Mouse (Mus musculus): ENCODE measurements at regions not wholly inside any gene's neighbourhood (a gene's known extent, or its start where the extent isn't known, plus 50 kb on each side); places are given as distances from the start of the nearest gene placed in this dataset.

- no peak overlapping the region for H3K4me3 ChIP-seq (ENCODE audit: insufficient read depth, low read length)
- no peak for TF ChIP-seq CTCF (IDR thresholded peaks at IDR 0.05; ENCODE audit: low read depth, low read length)
- no peak for TF ChIP-seq POLR2A (IDR thresholded peaks at IDR 0.05; ENCODE audit: borderline replicate concordance, low read depth, low read length)
- H3K27ac ChIP-seq (ENCODE audit: insufficient read depth, low read depth, low read length), result no peak overlapping the region
- H3K4me1 ChIP-seq (ENCODE audit: control insufficient read depth, insufficient read depth, low read length), result peaks cover 7% of the 10 kb centered on the region; the same call in 1 of the 2 replicates
Measured at GRCm38 (mm10) chr13:51912994-51913393, 66.5 kb downstream of the Gadd45g start.

GRCm38 (mm10) chr13:51916666-51917240 lies 70.3 kb downstream of the Gadd45g start:
- no peak for TF ChIP-seq POLR2A (IDR thresholded peaks at IDR 0.05; ENCODE audit: borderline replicate concordance, low read depth, low read length)
- no peak for TF ChIP-seq CTCF (IDR thresholded peaks at IDR 0.05; ENCODE audit: low read depth, low read length)
- Histone ChIP-seq H3K4me1 (ENCODE audit: control insufficient read depth, insufficient read depth, low read length) (0 out of 2 replicates have a peak, but pooled peaks cover 2% of the 10 kb centered on the region), H3K27ac (ENCODE audit: insufficient read depth, low read depth, low read length) (no peak overlapping the region), H3K4me3 (ENCODE audit: insufficient read depth, low read length) (no peak overlapping the region)

GRCm38 (mm10) chr13:51917658-51918057 lies 71.2 kb downstream of the Gadd45g start:
- no peak overlapping the region for H3K27ac ChIP-seq (ENCODE audit: insufficient read depth, low read depth, low read length)
- TF ChIP-seq POLR2A (IDR thresholded peaks at IDR 0.05; ENCODE audit: borderline replicate concordance, low read depth, low read length) (no peak), CTCF (IDR thresholded peaks at IDR 0.05; ENCODE audit: low read depth, low read length) (no peak)
- peaks cover 2% of the 10 kb centered on the region; the same call in 1 of the 2 replicates for H3K4me1 ChIP-seq (ENCODE audit: control insufficient read depth, insufficient read depth, low read length)
- H3K4me3 ChIP-seq (ENCODE audit: insufficient read depth, low read length), result no peak overlapping the region

- Histone ChIP-seq H3K4me1 (ENCODE audit: control insufficient read depth, insufficient read depth, low read length) (peaks cover 4% of the 10 kb centered on the region; the same call in 1 of the 2 replicates), H3K27ac (ENCODE audit: insufficient read depth, low read depth, low read length) (no peak overlapping the region), H3K4me3 (ENCODE audit: insufficient read depth, low read length) (no peak overlapping the region)
- TF ChIP-seq CTCF (IDR thresholded peaks at IDR 0.05; ENCODE audit: low read depth, low read length) (no peak), POLR2A (IDR thresholded peaks at IDR 0.05; ENCODE audit: borderline replicate concordance, low read depth, low read length) (no peak)
Measured at GRCm38 (mm10) chr13:51918108-51918507, 71.6 kb downstream of the Gadd45g start.

- no peak for TF ChIP-seq CTCF (IDR thresholded peaks at IDR 0.05; ENCODE audit: low read depth, low read length)
- Histone ChIP-seq H3K4me3 (ENCODE audit: insufficient read depth, low read length) (no peak overlapping the region), H3K4me1 (ENCODE audit: control insufficient read depth, insufficient read depth, low read length) (peaks cover 4% of the 10 kb centered on the region; the same call in 1 of the 2 replicates), H3K27ac (ENCODE audit: insufficient read depth, low read depth, low read length) (no peak overlapping the region)
Measured at GRCm38 (mm10) chr13:51918781-51919170, 72.3 kb downstream of the Gadd45g start.

GRCm38 (mm10) chr13:51919171-51919793 lies 72.8 kb downstream of the Gadd45g start:
- peaks cover 4% of the 10 kb centered on the region; the same call in 1 of the 2 replicates for H3K4me1 ChIP-seq (ENCODE audit: control insufficient read depth, insufficient read depth, low read length)
- H3K27ac ChIP-seq (ENCODE audit: insufficient read depth, low read depth, low read length), result no peak overlapping the region
- TF ChIP-seq POLR2A (IDR thresholded peaks at IDR 0.05; ENCODE audit: borderline replicate concordance, low read depth, low read length) (no peak), CTCF (IDR thresholded peaks at IDR 0.05; ENCODE audit: low read depth, low read length) (no peak)
- H3K4me3 ChIP-seq (ENCODE audit: insufficient read depth, low read length), result no peak overlapping the region

- Histone ChIP-seq H3K27ac (ENCODE audit: insufficient read depth, low read depth, low read length) (no peak overlapping the region), H3K4me3 (ENCODE audit: insufficient read depth, low read length) (no peak overlapping the region), H3K4me1 (ENCODE audit: control insufficient read depth, insufficient read depth, low read length) (peaks cover 4% of the 10 kb centered on the region; the same call in 1 of the 2 replicates)
- TF ChIP-seq POLR2A (IDR thresholded peaks at IDR 0.05; ENCODE audit: borderline replicate concordance, low read depth, low read length), result no peak
- no peak for TF ChIP-seq CTCF (IDR thresholded peaks at IDR 0.05; ENCODE audit: low read depth, low read length)
Measured at GRCm38 (mm10) chr13:51919937-51920336, 73.5 kb downstream of the Gadd45g start.

GRCm38 (mm10) chr13:51920511-51921351 lies 74.3 kb downstream of the Gadd45g start:
- peaks cover 4% of the 10 kb centered on the region; the same call in 1 of the 2 replicates for H3K4me1 ChIP-seq (ENCODE audit: control insufficient read depth, insufficient read depth, low read length)
- TF ChIP-seq POLR2A (IDR thresholded peaks at IDR 0.05; ENCODE audit: borderline replicate concordance, low read depth, low read length), result no peak
- no peak for TF ChIP-seq CTCF (IDR thresholded peaks at IDR 0.05; ENCODE audit: low read depth, low read length)
- no peak overlapping the region for H3K4me3 ChIP-seq (ENCODE audit: insufficient read depth, low read length)
- no peak overlapping the region for H3K27ac ChIP-seq (ENCODE audit: insufficient read depth, low read depth, low read length)

- Histone ChIP-seq H3K4me3 (ENCODE audit: insufficient read depth, low read length) (no peak overlapping the region), H3K27ac (ENCODE audit: insufficient read depth, low read depth, low read length) (no peak overlapping the region), H3K4me1 (ENCODE audit: control insufficient read depth, insufficient read depth, low read length) (peaks cover 4% of the 10 kb centered on the region; the same call in 1 of the 2 replicates)
- TF ChIP-seq POLR2A (IDR thresholded peaks at IDR 0.05; ENCODE audit: borderline replicate concordance, low read depth, low read length), result no peak
- no peak for TF ChIP-seq CTCF (IDR thresholded peaks at IDR 0.05; ENCODE audit: low read depth, low read length)
Measured at GRCm38 (mm10) chr13:51921550-51921949, 75.1 kb downstream of the Gadd45g start.
